Mouse (Mus musculus) adrenal gland (tissue): ENCODE measurements around the gene Msi2.

Experiments used
- intact Hi-C: fragments of 180-260 bp; cut with DNase I; formaldehyde crosslinking; loops from one replicate; pipeline ENCODE4 v1.15.1; 2025

The Msi2 gene

GRCm38 (mm10) chr11:88594804-88595611, 123.3 kb downstream of the Msi2 start:
- intact Hi-C loops, result no loop called here

- intact Hi-C loops, result no loop called here
Measured at GRCm38 (mm10) chr11:88594010-88594409, 124.3 kb downstream of the Msi2 start.

GRCm38 (mm10) chr11:88592099-88592498, 126.2 kb downstream of the Msi2 start:
- intact Hi-C loops, result no loop called here

GRCm38 (mm10) chr11:88590647-88591046, 127.7 kb downstream of the Msi2 start:
- intact Hi-C loops, result no loop called here

GRCm38 (mm10) chr11:88589641-88590040, 128.7 kb downstream of the Msi2 start:
- intact Hi-C loops, result no loop called here

- intact Hi-C loops, result no loop called here
Measured at GRCm38 (mm10) chr11:88588688-88589210, 129.6 kb downstream of the Msi2 start.

- intact Hi-C loops, result no loop called here
Measured at GRCm38 (mm10) chr11:88587710-88588109, 130.6 kb downstream of the Msi2 start.

GRCm38 (mm10) chr11:88585880-88586279, 132.4 kb downstream of the Msi2 start:
- intact Hi-C loops, result no loop called here

GRCm38 (mm10) chr11:88585171-88585632, 133.1 kb downstream of the Msi2 start:
- intact Hi-C loops, result no loop called here

GRCm38 (mm10) chr11:88583866-88584265, 134.4 kb downstream of the Msi2 start:
- intact Hi-C loops, result no loop called here

GRCm38 (mm10) chr11:88583259-88583833, 135.0 kb downstream of the Msi2 start:
- intact Hi-C loops, result no loop called here

GRCm38 (mm10) chr11:88582781-88583180, 135.5 kb downstream of the Msi2 start:
- intact Hi-C loops, result no loop called here

GRCm38 (mm10) chr11:88582021-88582707, 136.1 kb downstream of the Msi2 start:
- intact Hi-C loops, result no loop called here

- intact Hi-C loops, result no loop called here
Measured at GRCm38 (mm10) chr11:88581375-88581774, 136.9 kb downstream of the Msi2 start.

- intact Hi-C loops, result no loop called here
Measured at GRCm38 (mm10) chr11:88578700-88579099, 139.6 kb downstream of the Msi2 start.

GRCm38 (mm10) chr11:88577076-88577475, 141.2 kb downstream of the Msi2 start:
- intact Hi-C loops, result no loop called here

- intact Hi-C loops, result no loop called here
Measured at GRCm38 (mm10) chr11:88576233-88576998, 141.9 kb downstream of the Msi2 start.

GRCm38 (mm10) chr11:88574575-88575360, 143.5 kb downstream of the Msi2 start:
- intact Hi-C loops, result no loop called here

GRCm38 (mm10) chr11:88573013-88573412, 145.3 kb downstream of the Msi2 start:
- intact Hi-C loops, result no loop called here

- intact Hi-C loops, result no loop called here
Measured at GRCm38 (mm10) chr11:88572461-88572860, 145.9 kb downstream of the Msi2 start.
